8 mouse cellular contexts compared by ENCODE assay signal in the genomic region with DNA sequence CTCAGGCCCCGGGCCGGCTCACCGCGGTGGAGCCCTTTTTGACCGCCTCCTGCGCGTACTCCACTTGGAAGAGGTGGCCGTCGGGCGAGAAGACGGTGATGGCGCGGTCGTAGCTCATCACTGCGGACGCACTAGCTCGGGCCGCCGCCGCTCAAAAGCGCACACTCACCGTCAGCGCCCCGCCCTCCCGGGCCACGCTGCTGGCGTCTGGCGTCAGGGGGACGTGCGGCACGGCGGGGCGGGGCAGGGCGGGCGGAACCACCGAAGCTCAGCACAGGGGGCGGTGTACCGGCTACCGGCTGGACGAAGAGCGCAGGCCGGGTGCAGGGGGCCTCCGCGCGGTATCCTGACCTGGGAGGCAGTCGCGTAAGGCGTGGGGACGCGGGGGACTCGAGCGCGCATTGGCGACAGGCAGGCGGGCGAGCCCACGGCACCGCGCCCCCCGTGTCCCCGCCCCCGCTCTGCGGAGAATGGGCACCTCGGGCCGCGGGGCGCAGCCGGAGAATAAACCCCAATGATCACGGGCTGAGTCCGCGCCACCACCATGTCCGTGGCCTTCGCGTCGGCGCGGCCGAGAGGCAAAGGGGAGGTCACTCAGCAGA. TPM values are rescaled to one million over a fixed set of nuclear protein-coding genes. Genes with fewer than 3 reads are reported as not detected.
DNase-seq lines count a peak whose midpoint lies in the region; ATAC-seq and TF ChIP-seq lines count a peak whose summit lies in the region.

A gene (minus strand): TSS at position 178 of the 602 bp plus-strand sequence.
A gene (plus strand): TSS at position 254 of the 602 bp plus-strand sequence.

- WGBS in forebrain, embryonic 11.5 days = under 1% methylated on average over 67 of the region's 78 CpGs
- under 1% methylated on average over 78 of the region's 78 CpGs for WGBS in heart, embryonic 15.5 days
- under 1% methylated on average over 78 of the region's 78 CpGs for WGBS in liver, embryonic 15.5 days (ENCODE audit: insufficient replicate concordance)
- 0% methylated on average over 69 of the region's 78 CpGs for WGBS in neural tube, embryonic 11.5 days
- under 1% methylated on average over 78 of the region's 78 CpGs for WGBS in stomach, embryonic 16.5 days

- TF ChIP-seq POLR2A in CH12.LX (IDR thresholded peaks at IDR 0.05; ENCODE audit: low read depth, low read length) = peak; percentile 84

- H3K4me1 ChIP-seq in CH12.LX (ENCODE audit: control insufficient read depth in 1 of 2, insufficient read depth in 2 of 2) = peaks cover 13 to 27% of the 10 kb centered on the region in 2 experiments; a peak in 3 of 4 replicates
- peaks cover 4% of the 10 kb centered on the region; the same call in 1 of the 2 replicates for H3K4me1 ChIP-seq in forebrain, embryonic 11.5 days (replicated peaks; ENCODE audit: control insufficient read depth, insufficient read depth, low read length)
- peaks cover 32% of the 10 kb centered on the region for H3K4me1 ChIP-seq in heart, embryonic 15.5 days (replicated peaks)
- H3K4me1 ChIP-seq in liver, embryonic 15.5 days (replicated peaks) = peaks cover 35% of the 10 kb centered on the region
- H3K4me1 ChIP-seq in neural tube, embryonic 11.5 days (ENCODE audit: control insufficient read depth, insufficient read depth, low read length) = peaks cover 24% of the 10 kb centered on the region
- H3K4me1 ChIP-seq in stomach, embryonic 16.5 days (ENCODE audit: control insufficient read depth, insufficient read depth, low read length) = peaks cover 20% of the 10 kb centered on the region

- H3K4me3 ChIP-seq in CH12.LX (replicated peaks in 1 of 3; ENCODE audit: low read depth in 2 of 3, low read length in 2 of 3, poor library complexity in 1 of 3) = peak within 1 kb of the TSS; percentile 96 to 98 (median 98)
- H3K4me3 ChIP-seq in forebrain, embryonic 11.5 days (ENCODE audit: low read depth, low read length) = peak within 1 kb of the TSS; percentile 98
- peak within 1 kb of the TSS; percentile 99 for H3K4me3 ChIP-seq in heart, embryonic 15.5 days
- H3K4me3 ChIP-seq in liver, embryonic 15.5 days (replicated peaks) = peak within 1 kb of the TSS; percentile 84
- H3K4me3 ChIP-seq in neural tube, embryonic 11.5 days (ENCODE audit: low read depth, low read length) = peak within 1 kb of the TSS; percentile 98
- peak within 1 kb of the TSS; percentile 99 for H3K4me3 ChIP-seq in stomach, embryonic 16.5 days (replicated peaks; ENCODE audit: low read length)

- no peak for TF ChIP-seq CTCF in CH12.LX (conservative IDR thresholded peaks at IDR 0.05 in 1 of 2, IDR thresholded peaks at IDR 0.05 in 1 of 2; ENCODE audit: low read depth in 2 of 2, low read length in 2 of 2)

- no peaks in the 10 kb centered on the region for H3K27me3 ChIP-seq in CH12.LX (replicated peaks)
- H3K27me3 ChIP-seq in forebrain, embryonic 11.5 days (ENCODE audit: control insufficient read depth, insufficient read depth, low read length) = no peaks in the 10 kb centered on the region
- H3K27me3 ChIP-seq in heart, embryonic 15.5 days = no peaks in the 10 kb centered on the region
- peaks cover 19% of the 10 kb centered on the region for H3K27me3 ChIP-seq in liver, embryonic 15.5 days
- H3K27me3 ChIP-seq in neural tube, embryonic 11.5 days (ENCODE audit: control insufficient read depth, insufficient read depth, low read length) = no peaks in the 10 kb centered on the region
- H3K27me3 ChIP-seq in stomach, embryonic 16.5 days (ENCODE audit: control insufficient read depth, insufficient read depth, low read length) = no peaks in the 10 kb centered on the region

- H3K36me3 ChIP-seq in CH12.LX (replicated peaks in 1 of 2; ENCODE audit: control insufficient read depth in 1 of 2, insufficient read depth in 1 of 2, low read length in 1 of 2) = peaks cover 22 to 42% of the 10 kb centered on the region in 2 experiments
- H3K36me3 ChIP-seq in forebrain, embryonic 11.5 days (ENCODE audit: control insufficient read depth, insufficient read depth, low read length) = peaks cover 11% of the 10 kb centered on the region
- H3K36me3 ChIP-seq in heart, embryonic 15.5 days = peaks cover 21% of the 10 kb centered on the region
- peaks cover 20% of the 10 kb centered on the region for H3K36me3 ChIP-seq in liver, embryonic 15.5 days (replicated peaks)
- H3K36me3 ChIP-seq in neural tube, embryonic 11.5 days (ENCODE audit: control insufficient read depth, insufficient read depth, low read length) = peaks cover 8% of the 10 kb centered on the region
- no peaks in the 10 kb centered on the region; the same call in 1 of the 2 replicates for H3K36me3 ChIP-seq in stomach, embryonic 16.5 days (ENCODE audit: control insufficient read depth, insufficient read depth, low read length)

- dilution Hi-C loops in CH12.LX (cut with MboI; ENCODE audit: extremely low pct_ligation_motif_present, extremely low pct_unique_long_range_greater_than_20kb, low sequenced_read_pairs) = no loop called here

- peak; percentile 94 for ATAC-seq in forebrain, embryonic 11.5 days (replicated peaks; ENCODE audit: low FRiP score)
- peak; percentile 94 for ATAC-seq in heart, embryonic 15.5 days (replicated peaks; ENCODE audit: insufficient number of reproducible peaks, insufficient read depth, low FRiP score, low read depth)
- ATAC-seq in liver, embryonic 15.5 days (ENCODE audit: insufficient read depth) = peak; percentile 97
- peak; percentile 92 for ATAC-seq in neural tube, embryonic 11.5 days (ENCODE audit: insufficient read depth, low FRiP score, low TSS enrichment)
- peak; percentile 96 for ATAC-seq in stomach, embryonic 16.5 days (ENCODE audit: insufficient read depth, low FRiP score)

- peak within 1 kb of the TSS; percentile 83 for H3K27ac ChIP-seq in CH12.LX (ENCODE audit: insufficient read depth, low read depth)
- peak within 1 kb of the TSS; percentile 84 for H3K27ac ChIP-seq in forebrain, embryonic 11.5 days (ENCODE audit: low read depth, low read length)
- peak within 1 kb of the TSS; percentile 94 for H3K27ac ChIP-seq in heart, embryonic 15.5 days
- peak within 1 kb of the TSS; percentile 95 for H3K27ac ChIP-seq in liver, embryonic 15.5 days (replicated peaks)
- peak within 1 kb of the TSS; percentile 77 for H3K27ac ChIP-seq in neural tube, embryonic 11.5 days (ENCODE audit: low read depth, low read length)
- H3K27ac ChIP-seq in stomach, embryonic 16.5 days (ENCODE audit: low read length) = peak within 1 kb of the TSS; percentile 92

- peak within 1 kb of the TSS; percentile 92 for H3K4me2 ChIP-seq in CH12.LX (ENCODE audit: insufficient read depth, low read depth, poor library complexity, severe bottlenecking)
- H3K4me2 ChIP-seq in forebrain, embryonic 11.5 days (ENCODE audit: low read depth, low read length, severe bottlenecking) = peak within 1 kb of the TSS; percentile 71
- H3K4me2 ChIP-seq in heart, embryonic 15.5 days = peak within 1 kb of the TSS; percentile 98
- H3K4me2 ChIP-seq in liver, embryonic 15.5 days = peak within 1 kb of the TSS; percentile 100
- H3K4me2 ChIP-seq in neural tube, embryonic 11.5 days (ENCODE audit: low read depth) = peak within 1 kb of the TSS; percentile 82
- H3K4me2 ChIP-seq in stomach, embryonic 16.5 days (ENCODE audit: low read depth, low read length) = peak within 1 kb of the TSS; percentile 89

- in situ Hi-C loops in CH12.LX (cut with MboI; ENCODE audit: low pct_ligation_motif_present, low pct_unique_long_range_greater_than_20kb, low sequenced_read_pairs) = no loop called here

- peak; percentile 84 for DNase-seq in CH12.LX (ENCODE audit: extremely low read depth)
- peak; percentile 75 for DNase-seq in c-Kit-positive CD71-negative TER-119-negative erythroid progenitor cells, embryonic 14.5 days (ENCODE audit: low read depth)
- DNase-seq in forebrain, embryonic 11.5 days (ENCODE audit: low spot score) = peak; percentile 96
- peak; percentile 89 to 94 for DNase-seq in kidney, postnatal 25 days
- DNase-seq in neural tube, embryonic 11.5 days (ENCODE audit: low spot score) = peak; percentile 95

- TF ChIP-seq EP300 in CH12.LX (IDR thresholded peaks at IDR 0.05; ENCODE audit: low read length) = no peak

- H3K79me2 ChIP-seq in CH12.LX (replicated peaks; ENCODE audit: control insufficient read depth, extremely low read depth, insufficient read depth, poor library complexity, severe bottlenecking) = peaks cover 39% of the 10 kb centered on the region

- H3K9ac ChIP-seq in CH12.LX (ENCODE audit: insufficient read depth, low read depth) = peak within 1 kb of the TSS; percentile 92
- peak within 1 kb of the TSS; percentile 89 for H3K9ac ChIP-seq in forebrain, embryonic 11.5 days (ENCODE audit: low read length)
- H3K9ac ChIP-seq in heart, embryonic 15.5 days = peak within 1 kb of the TSS; percentile 85
- H3K9ac ChIP-seq in liver, embryonic 15.5 days = peak within 1 kb of the TSS; percentile 84
- peak within 1 kb of the TSS; percentile 69 for H3K9ac ChIP-seq in neural tube, embryonic 11.5 days (ENCODE audit: low read length)
- peak within 1 kb of the TSS; percentile 92 for H3K9ac ChIP-seq in stomach, embryonic 16.5 days (ENCODE audit: low read length)

- no peaks in the 10 kb centered on the region for H3K9me3 ChIP-seq in CH12.LX (replicated peaks; ENCODE audit: low read length)
- H3K9me3 ChIP-seq in forebrain, embryonic 11.5 days (ENCODE audit: control insufficient read depth, low read length) = no peaks in the 10 kb centered on the region
- H3K9me3 ChIP-seq in heart, embryonic 15.5 days (replicated peaks) = no peaks in the 10 kb centered on the region
- no peaks in the 10 kb centered on the region for H3K9me3 ChIP-seq in liver, embryonic 15.5 days (replicated peaks)
- no peaks in the 10 kb centered on the region for H3K9me3 ChIP-seq in neural tube, embryonic 11.5 days (ENCODE audit: control insufficient read depth, low read length)
- H3K9me3 ChIP-seq in stomach, embryonic 16.5 days (replicated peaks; ENCODE audit: control insufficient read depth, low read length) = no peaks in the 10 kb centered on the region

- no peak for TF ChIP-seq RAD21 in CH12.LX (IDR thresholded peaks at IDR 0.05; ENCODE audit: low read depth, low read length)

RNA-seq across cellular contexts. Expression of the first gene that starts in this region (rescaled TPM):
- 443 and 533 TPM in 2 replicates for total RNA-seq in CH12.LX (2012; rRNA removed)
- total RNA-seq in CH12.LX (2014; rRNA removed) = 569 and 598 TPM in 2 replicates
- 418 and 466 TPM in 2 replicates for polyA plus RNA-seq in CH12.LX (2012; ENCODE audit: insufficient read length, low read depth)
- polyA plus RNA-seq in forebrain, embryonic 11.5 days (2014; fragmentation: Nextera tagmentation; extraction: Ambion mirVana) = 681 and 714 TPM in 2 replicates
- polyA plus RNA-seq in heart, embryonic 15.5 days (2015; fragmentation: Nextera tagmentation; extraction: Ambion mirVana) = 347 and 368 TPM in 2 replicates
- 241 and 252 TPM in 2 replicates for polyA plus RNA-seq in liver, embryonic 15.5 days (2015; fragmentation: Nextera tagmentation; extraction: Ambion mirVana)
- polyA plus RNA-seq in neural tube, embryonic 11.5 days (2014; fragmentation: Nextera tagmentation; extraction: Ambion mirVana) = 770 and 786 TPM in 2 replicates
- polyA plus RNA-seq in stomach, embryonic 16.5 days (2015; fragmentation: Nextera tagmentation; extraction: Ambion mirVana) = 471 and 493 TPM in 2 replicates

RNA-seq across cellular contexts. Expression of the second gene that starts in this region (rescaled TPM):
- total RNA-seq in CH12.LX (2012; rRNA removed) = 2.1 and 3.0 TPM in 2 replicates
- 2.0 TPM in 2 replicates for total RNA-seq in CH12.LX (2014; rRNA removed)
- 1.7 and 2.1 TPM in 2 replicates for polyA plus RNA-seq in CH12.LX (2012; ENCODE audit: insufficient read length, low read depth)
- 16.8 and 17.8 TPM in 2 replicates for polyA plus RNA-seq in forebrain, embryonic 11.5 days (2014; fragmentation: Nextera tagmentation; extraction: Ambion mirVana)
- polyA plus RNA-seq in heart, embryonic 15.5 days (2015; fragmentation: Nextera tagmentation; extraction: Ambion mirVana) = 2.5 and 4.1 TPM in 2 replicates
- 0.75 and 0.88 TPM in 2 replicates for polyA plus RNA-seq in liver, embryonic 15.5 days (2015; fragmentation: Nextera tagmentation; extraction: Ambion mirVana)
- 19.2 and 20.9 TPM in 2 replicates for polyA plus RNA-seq in neural tube, embryonic 11.5 days (2014; fragmentation: Nextera tagmentation; extraction: Ambion mirVana)
- 4.2 and 4.3 TPM in 2 replicates for polyA plus RNA-seq in stomach, embryonic 16.5 days (2015; fragmentation: Nextera tagmentation; extraction: Ambion mirVana)

Comparison
In these comparisons a context has a peak if more than half of its experiments do, and no peak if none do; other contexts are left out.
1. Peak in every context shown above with its lines: DNase-seq, ATAC-seq, H3K4me3 ChIP-seq and H3K27ac ChIP-seq.